Mouse (Mus musculus): Measurements from ENCODE around the gene Xk. TPM values are rescaled to one million over a fixed set of nuclear protein-coding genes. Genes with fewer than 3 reads are reported as not detected.
"Not testable (repeated sequence)": the region's sequence is repeated elsewhere in the genome, so short reads cannot be mapped to it uniquely, and the experiment has no call there.

Gene Xk
- polyA plus RNA-seq, 1 experiment from 2014 or later = 2.1 TPM

GRCm38 (mm10) chrX:9271947-9272459 is 553 bp upstream of the Xk start:
- peak overlapping the region; percentile 81; the same call in 1 of the 2 replicates for H3K27ac ChIP-seq
- H3K27me3 ChIP-seq (ENCODE audit: insufficient read depth, poor library complexity, severe bottlenecking) = no peaks in the 10 kb centered on the region
- H3K36me3 ChIP-seq = no peaks in the 10 kb centered on the region
- H3K4me3 ChIP-seq = peak overlapping the region; percentile 62
- DNase-seq (ENCODE audit: low spot score) = no peak
- H3K9me3 ChIP-seq = no peaks in the 10 kb centered on the region
- 20% methylated on average over 8 of the region's 8 CpGs for WGBS
- no peaks in the 10 kb centered on the region for H3K4me1 ChIP-seq (replicated peaks)

- H3K4me1 ChIP-seq (replicated peaks) = no peaks in the 10 kb centered on the region
- peak overlapping the region; percentile 81; the same call in 1 of the 2 replicates for H3K27ac ChIP-seq
- H3K27me3 ChIP-seq (ENCODE audit: insufficient read depth, poor library complexity, severe bottlenecking) = no peaks in the 10 kb centered on the region
- no peaks in the 10 kb centered on the region for H3K9me3 ChIP-seq
- DNase-seq (ENCODE audit: low spot score) = no peak
- H3K4me3 ChIP-seq = peak overlapping the region; percentile 62
- H3K36me3 ChIP-seq = no peaks in the 10 kb centered on the region
- WGBS = 55% methylated on average over 12 of the region's 12 CpGs
These were observed 934 bp downstream of the Xk start for GRCm38 (mm10) chrX:9273377-9274002.

GRCm38 (mm10) chrX:9274321-9274720 is 1.8 kb downstream of the Xk start:
- WGBS = 83% methylated on average over 8 of the region's 8 CpGs
- Histone ChIP-seq H3K27ac (no peak overlapping the region), H3K9me3 (no peaks in the 10 kb centered on the region), H3K27me3 (ENCODE audit: insufficient read depth, poor library complexity, severe bottlenecking) (no peaks in the 10 kb centered on the region), H3K4me3 (no peak overlapping the region), H3K36me3 (no peaks in the 10 kb centered on the region), H3K4me1 (replicated peaks) (no peaks in the 10 kb centered on the region)
- DNase-seq (ENCODE audit: low spot score) = no peak

- DNase-seq (ENCODE audit: low spot score); H3K27ac ChIP-seq; H3K9me3 ChIP-seq; H3K27me3 ChIP-seq (ENCODE audit: insufficient read depth, poor library complexity, severe bottlenecking); H3K4me3 ChIP-seq; H3K36me3 ChIP-seq; H3K4me1 ChIP-seq (replicated peaks): not testable (repeated sequence)
- no CpG with 5 or more reads among the region's 1 CpGs for WGBS
These were observed 10.9 kb downstream of the Xk start, which contains the start of gene H2al1m for GRCm38 (mm10) chrX:9283464-9283863. H2al1m (plus strand) TSS chrX:9283764.

- not testable (repeated sequence) for H3K4me3 ChIP-seq; DNase-seq (ENCODE audit: low spot score)
- 92% methylated on average over 4 of the region's 4 CpGs for WGBS
These were observed 20.7 kb downstream of the Xk start for GRCm38 (mm10) chrX:9293140-9293829.

GRCm38 (mm10) chrX:9298413-9298864 is 25.9 kb downstream of the Xk start:
- Histone ChIP-seq H3K27ac (no peak overlapping the region), H3K4me3 (no peak overlapping the region), H3K36me3 (no peaks in the 10 kb centered on the region), H3K4me1 (replicated peaks) (no peaks in the 10 kb centered on the region), H3K27me3 (ENCODE audit: insufficient read depth, poor library complexity, severe bottlenecking) (no peaks in the 10 kb centered on the region), H3K9me3 (no peaks in the 10 kb centered on the region)
- WGBS = 89% methylated on average over 5 of the region's 5 CpGs
- no peak for DNase-seq (ENCODE audit: low spot score)

More at GRCm38 (mm10) chrX:9293140-9293829, 20.7 kb downstream of the Xk start:
- H3K9me3 ChIP-seq; H3K27me3 ChIP-seq (ENCODE audit: insufficient read depth, poor library complexity, severe bottlenecking); H3K36me3 ChIP-seq; H3K4me1 ChIP-seq (replicated peaks); H3K27ac ChIP-seq: not testable (repeated sequence)

GRCm38 (mm10) chrX:9302791-9303190 is 30.2 kb downstream of the Xk start:
- DNase-seq (ENCODE audit: low spot score) = no peak
- Histone ChIP-seq H3K27me3 (ENCODE audit: insufficient read depth, poor library complexity, severe bottlenecking) (no peaks in the 10 kb centered on the region), H3K36me3 (no peaks in the 10 kb centered on the region), H3K4me1 (replicated peaks) (no peaks in the 10 kb centered on the region), H3K9me3 (no peaks in the 10 kb centered on the region), H3K27ac (no peak overlapping the region), H3K4me3 (no peak overlapping the region)
- 84% methylated on average over 5 of the region's 5 CpGs for WGBS

GRCm38 (mm10) chrX:9303455-9303854 is 30.9 kb downstream of the Xk start:
- no peaks in the 10 kb centered on the region for H3K4me1 ChIP-seq (replicated peaks)
- H3K9me3 ChIP-seq = no peaks in the 10 kb centered on the region
- H3K36me3 ChIP-seq = no peaks in the 10 kb centered on the region
- H3K27ac ChIP-seq = no peak overlapping the region
- H3K4me3 ChIP-seq = no peak overlapping the region
- H3K27me3 ChIP-seq (ENCODE audit: insufficient read depth, poor library complexity, severe bottlenecking) = no peaks in the 10 kb centered on the region
- WGBS = 69% methylated on average over 1 of the region's 1 CpGs
- DNase-seq (ENCODE audit: low spot score) = no peak

GRCm38 (mm10) chrX:9316457-9316856 is 43.9 kb downstream of the Xk start:
- not testable (repeated sequence) for DNase-seq (ENCODE audit: low spot score); H3K9me3 ChIP-seq; H3K36me3 ChIP-seq; H3K27ac ChIP-seq; H3K27me3 ChIP-seq (ENCODE audit: insufficient read depth, poor library complexity, severe bottlenecking); H3K4me1 ChIP-seq (replicated peaks); H3K4me3 ChIP-seq

GRCm38 (mm10) chrX:9327954-9328353 is 55.4 kb downstream of the Xk start:
- WGBS = 91% methylated on average over 26 of the region's 26 CpGs
- H3K27ac ChIP-seq; H3K4me1 ChIP-seq (replicated peaks); H3K9me3 ChIP-seq; H3K36me3 ChIP-seq; DNase-seq (ENCODE audit: low spot score); H3K4me3 ChIP-seq; H3K27me3 ChIP-seq (ENCODE audit: insufficient read depth, poor library complexity, severe bottlenecking): not testable (repeated sequence)

- H3K4me3 ChIP-seq; H3K27ac ChIP-seq; H3K9me3 ChIP-seq; H3K36me3 ChIP-seq; H3K27me3 ChIP-seq (ENCODE audit: insufficient read depth, poor library complexity, severe bottlenecking); DNase-seq (ENCODE audit: low spot score); H3K4me1 ChIP-seq (replicated peaks): not testable (repeated sequence)
- 90% methylated on average over 12 of the region's 12 CpGs for WGBS
These were observed 59.9 kb downstream of the Xk start for GRCm38 (mm10) chrX:9332366-9332962.

GRCm38 (mm10) chrX:9333035-9333434 is 60.5 kb downstream of the Xk start:
- WGBS = 72% methylated on average over 2 of the region's 2 CpGs
- H3K4me1 ChIP-seq (replicated peaks); DNase-seq (ENCODE audit: low spot score); H3K9me3 ChIP-seq; H3K36me3 ChIP-seq; H3K4me3 ChIP-seq; H3K27me3 ChIP-seq (ENCODE audit: insufficient read depth, poor library complexity, severe bottlenecking); H3K27ac ChIP-seq: not testable (repeated sequence)

GRCm38 (mm10) chrX:9334996-9335395 is 62.4 kb downstream of the Xk start:
- H3K4me1 ChIP-seq (replicated peaks); DNase-seq (ENCODE audit: low spot score): not testable (repeated sequence)
- 50% methylated on average over 1 of the region's 1 CpGs for WGBS

More at GRCm38 (mm10) chrX:9334996-9335395, 62.4 kb downstream of the Xk start:
- H3K9me3 ChIP-seq; H3K27me3 ChIP-seq (ENCODE audit: insufficient read depth, poor library complexity, severe bottlenecking); H3K4me3 ChIP-seq; H3K36me3 ChIP-seq; H3K27ac ChIP-seq: not testable (repeated sequence)

Measured in hindbrain, embryonic 10.5 days (tissue).